Mouse (Mus musculus) heart, adult 2 months (tissue): ENCODE measurements around the gene Gm20388.

Experiments
- CTCF ChIP-seq: fragments of 200-600 bp; IDR thresholded peaks from 2 replicates; pipeline ENCODE4 v1.8.1; 2022; ENCODE audit warnings: antibody characterized with exemption, mild to moderate bottlenecking, moderate library complexity
- POLR2A ChIP-seq: fragments of 200-500 bp; IDR thresholded peaks from 2 replicates; pipeline ENCODE4 v1.6.1; 2011; ENCODE audit warnings: mild to moderate bottlenecking, low read depth, low read length, control low read depth; ENCODE audit not compliant: insufficient read depth

- TF ChIP-seq POLR2A (no peak), CTCF (no peak)
Observed at GRCm38 (mm10) chr8:120739526-120739925, 828.9 kb downstream of the Gm20388 start.
